Mouse (Mus musculus) midbrain, embryonic 15.5 days (tissue): ENCODE results near the gene Bbs2. TPM values are rescaled to one million over a fixed set of nuclear protein-coding genes. Genes with fewer than 3 reads are reported as not detected.

Experiments used
- ATAC-seq: fragments of 200-750 bp; cut with Nextera tagmentation; replicated peaks from 2 replicates; pipeline ENCODE4 v1.8.0; 2017; ENCODE audit warnings: moderate TSS enrichment
- H3K27ac ChIP-seq: fragments of 300-500 bp; sonication (generic); 2 replicates; pipeline ENCODE4 v1.5.1; 2015; ENCODE audit warnings: mild to moderate bottlenecking, inconsistent platforms
- H3K27me3 ChIP-seq: fragments of 300-500 bp; sonication (generic); replicated peaks from 2 replicates; pipeline ENCODE4 v1.6.1; 2015; ENCODE audit warnings: inconsistent platforms
- H3K36me3 ChIP-seq: fragments of 300-500 bp; sonication (generic); replicated peaks from 2 replicates; pipeline ENCODE4 v1.6.1; 2015; ENCODE audit warnings: inconsistent platforms
- H3K4me1 ChIP-seq: fragments of 300-500 bp; sonication (generic); 2 replicates; pipeline ENCODE4 v1.6.1; 2015; ENCODE audit warnings: inconsistent platforms
- H3K4me2 ChIP-seq: fragments of 300-500 bp; sonication (generic); 2 replicates; pipeline ENCODE4 v1.6.1; 2015; ENCODE audit warnings: inconsistent platforms, mild to moderate bottlenecking, moderate library complexity
- H3K4me3 ChIP-seq: fragments of 300-500 bp; sonication (generic); 2 replicates; pipeline ENCODE4 v1.5.1; 2015; ENCODE audit warnings: mild to moderate bottlenecking, inconsistent platforms
- H3K9ac ChIP-seq: fragments of 300-500 bp; sonication (generic); 2 replicates; pipeline ENCODE4 v1.6.1; 2015; ENCODE audit warnings: mild to moderate bottlenecking, inconsistent platforms
- H3K9me3 ChIP-seq: fragments of 300-500 bp; sonication (generic); 2 replicates; pipeline ENCODE4 v1.6.1; 2016; ENCODE audit warnings: inconsistent platforms
- WGBS: fragments of 180-500 bp; shearing (Covaris S2); methylation state at CpG from one replicate; pipeline ENCODE4 v1.1.7; 2015; ENCODE audit warnings: mixed read lengths; 5-methylcytosine and 5-hydroxymethylcytosine counted together
- polyA plus RNA-seq: library from polyadenylated mRNA; unstranded; fragments of >200 nt; fragmentation: Nextera tagmentation; extraction: Ambion mirVana; gene quantifications from 2 replicates; pipeline ENCODE4 v1.2.1, GENCODE M21; 2015

Bbs2 gene
- polyA plus RNA-seq, 1 experiment from 2014 or later, result 26.9 TPM

DNA sequence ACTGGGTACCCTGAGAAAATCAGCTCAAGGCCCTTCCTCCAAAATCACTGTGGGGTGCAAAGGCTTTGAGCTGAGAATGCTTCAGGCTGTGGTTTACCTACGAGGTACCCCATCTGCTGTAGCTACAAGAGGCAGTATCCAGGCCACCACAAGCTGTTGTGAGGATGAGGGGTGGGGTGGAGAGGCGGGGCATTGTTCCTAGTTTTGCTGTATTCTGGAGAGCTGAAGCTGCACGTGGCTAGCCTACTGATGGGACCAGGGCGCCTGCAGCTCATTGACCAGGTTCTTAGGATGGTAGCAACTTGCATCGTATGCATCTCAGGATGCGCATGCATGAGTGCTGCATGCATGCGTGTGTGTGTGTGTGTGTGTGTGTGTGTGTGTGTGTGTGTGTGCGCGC is 22.9 kb upstream of the Bbs2 start:
- Histone ChIP-seq H3K27ac (no peak overlapping the region), H3K27me3 (no peaks in the 10 kb centered on the region), H3K36me3 (no peaks in the 10 kb centered on the region), H3K9ac (no peak overlapping the region), H3K4me2 (no peak overlapping the region), H3K4me3 (no peak overlapping the region), H3K9me3 (no peaks in the 10 kb centered on the region), H3K4me1 (peaks cover 22% of the 10 kb centered on the region)
- 76% methylated on average over 9 of the region's 9 CpGs for WGBS
- ATAC-seq, result no peak

- peak; percentile 89 for ATAC-seq
- Histone ChIP-seq H3K27me3 (no peaks in the 10 kb centered on the region), H3K9me3 (no peaks in the 10 kb centered on the region), H3K4me1 (peaks cover 22% of the 10 kb centered on the region), H3K4me2 (peak overlapping the region; percentile 20; the same call in 1 of the 2 replicates), H3K27ac (peak overlapping the region; percentile 74), H3K36me3 (no peaks in the 10 kb centered on the region), H3K4me3 (no peak overlapping the region), H3K9ac (0 out of 2 replicates have a peak overlapping the region, but pooled peaks have one; percentile 14)
- 0% methylated on average over 6 of the region's 6 CpGs for WGBS
Measured at GRCm38 (mm10) chr8:94118776-94119430, 20.2 kb upstream of the Bbs2 start.

GRCm38 (mm10) chr8:94113972-94114371 is 15.2 kb upstream of the Bbs2 start:
- H3K9me3 ChIP-seq, result no peaks in the 10 kb centered on the region
- no peak overlapping the region for H3K27ac ChIP-seq
- 85% methylated on average over 2 of the region's 2 CpGs for WGBS
- H3K27me3 ChIP-seq, result no peaks in the 10 kb centered on the region
- H3K9ac ChIP-seq, result no peak overlapping the region
- no peak overlapping the region for H3K4me3 ChIP-seq
- peaks cover 8% of the 10 kb centered on the region for H3K4me1 ChIP-seq
- no peaks in the 10 kb centered on the region for H3K36me3 ChIP-seq
- ATAC-seq, result no peak
- no peak overlapping the region for H3K4me2 ChIP-seq

GRCm38 (mm10) chr8:94113435-94113834 is 14.7 kb upstream of the Bbs2 start:
- Histone ChIP-seq H3K4me2 (no peak overlapping the region), H3K27ac (no peak overlapping the region), H3K4me3 (no peak overlapping the region), H3K9me3 (no peaks in the 10 kb centered on the region), H3K9ac (no peak overlapping the region), H3K36me3 (no peaks in the 10 kb centered on the region), H3K27me3 (no peaks in the 10 kb centered on the region), H3K4me1 (peaks cover 3% of the 10 kb centered on the region)
- WGBS, result 36% methylated on average over 1 of the region's 1 CpGs
- no peak for ATAC-seq

GRCm38 (mm10) chr8:94110526-94111177 is 11.9 kb upstream of the Bbs2 start:
- no peak overlapping the region for H3K9ac ChIP-seq
- no peaks in the 10 kb centered on the region for H3K27me3 ChIP-seq
- H3K27ac ChIP-seq, result no peak overlapping the region
- H3K36me3 ChIP-seq, result no peaks in the 10 kb centered on the region
- H3K9me3 ChIP-seq, result no peaks in the 10 kb centered on the region
- WGBS, result 70% methylated on average over 6 of the region's 6 CpGs
- H3K4me1 ChIP-seq, result no peaks in the 10 kb centered on the region
- no peak for ATAC-seq
- H3K4me2 ChIP-seq, result no peak overlapping the region
- H3K4me3 ChIP-seq, result no peak overlapping the region

DNA sequence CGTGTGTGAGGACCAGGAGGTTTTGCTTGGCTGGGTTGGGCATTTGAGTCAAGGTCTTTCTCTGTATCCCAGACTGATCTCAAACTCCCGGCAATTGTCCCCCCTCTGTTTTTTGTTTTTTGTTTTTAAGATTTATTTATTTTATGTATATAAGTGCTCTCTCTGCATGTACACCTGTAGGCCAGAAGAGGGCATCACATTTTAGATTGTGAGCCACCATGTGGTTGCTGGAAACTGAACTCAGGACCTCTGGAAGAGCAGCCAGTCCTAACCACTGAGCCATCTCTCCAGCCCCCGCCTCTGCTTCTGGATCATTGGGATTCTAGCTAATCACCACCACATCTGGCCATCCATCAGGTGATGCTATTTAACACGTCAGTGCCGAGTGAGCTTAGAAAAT is 11.1 kb upstream of the Bbs2 start:
- Histone ChIP-seq H3K27me3 (no peaks in the 10 kb centered on the region), H3K27ac (no peak overlapping the region), H3K4me1 (no peaks in the 10 kb centered on the region), H3K4me2 (no peak overlapping the region), H3K9ac (no peak overlapping the region), H3K9me3 (no peaks in the 10 kb centered on the region), H3K36me3 (no peaks in the 10 kb centered on the region), H3K4me3 (no peak overlapping the region)
- no peak for ATAC-seq
- 80% methylated on average over 5 of the region's 5 CpGs for WGBS

DNA sequence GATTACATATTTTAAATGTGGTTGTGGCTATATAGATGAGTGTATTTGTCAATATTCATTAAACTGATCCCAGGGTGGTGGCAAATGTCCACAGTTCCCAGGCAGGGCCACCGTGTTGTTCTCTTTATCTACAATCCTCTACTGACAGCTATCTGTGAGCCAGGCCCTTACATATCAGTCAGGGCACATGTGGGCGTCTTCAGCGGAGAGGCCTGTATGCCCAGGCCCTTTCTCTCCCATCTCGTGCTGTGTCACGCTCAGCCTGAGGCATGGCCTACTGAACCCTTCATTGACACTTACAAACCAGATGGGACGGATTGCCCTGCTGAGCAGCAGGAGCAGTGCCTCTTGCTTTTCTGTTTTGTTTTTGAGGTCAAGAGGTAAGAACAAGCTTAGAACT is 10.7 kb upstream of the Bbs2 start:
- Histone ChIP-seq H3K4me2 (no peak overlapping the region), H3K36me3 (no peaks in the 10 kb centered on the region), H3K4me3 (no peak overlapping the region), H3K9ac (no peak overlapping the region), H3K27ac (no peak overlapping the region), H3K9me3 (no peaks in the 10 kb centered on the region), H3K27me3 (no peaks in the 10 kb centered on the region), H3K4me1 (no peaks in the 10 kb centered on the region)
- ATAC-seq, result no peak
- 78% methylated on average over 6 of the region's 6 CpGs for WGBS

- H3K4me2 ChIP-seq, result no peak overlapping the region
- 84% methylated on average over 3 of the region's 3 CpGs for WGBS
- H3K27ac ChIP-seq, result no peak overlapping the region
- no peak overlapping the region for H3K9ac ChIP-seq
- H3K27me3 ChIP-seq, result no peaks in the 10 kb centered on the region
- no peaks in the 10 kb centered on the region for H3K36me3 ChIP-seq
- H3K4me3 ChIP-seq, result no peak overlapping the region
- no peak for ATAC-seq
- no peaks in the 10 kb centered on the region for H3K4me1 ChIP-seq
- no peaks in the 10 kb centered on the region for H3K9me3 ChIP-seq
Measured at GRCm38 (mm10) chr8:94107871-94108270, 9.1 kb upstream of the Bbs2 start.

GRCm38 (mm10) chr8:94104146-94104545 is 5.4 kb upstream of the Bbs2 start:
- 65% methylated on average over 5 of the region's 5 CpGs for WGBS
- no peak overlapping the region for H3K4me2 ChIP-seq
- ATAC-seq, result no peak
- H3K36me3 ChIP-seq, result no peaks in the 10 kb centered on the region
- no peak overlapping the region for H3K9ac ChIP-seq
- peaks cover under 1% of the 10 kb centered on the region for H3K4me1 ChIP-seq
- no peaks in the 10 kb centered on the region for H3K27me3 ChIP-seq
- H3K9me3 ChIP-seq, result no peaks in the 10 kb centered on the region
- H3K4me3 ChIP-seq, result no peak overlapping the region
- no peak overlapping the region for H3K27ac ChIP-seq

GRCm38 (mm10) chr8:94098996-94099395 is 268 bp upstream of the Bbs2 start:
- Histone ChIP-seq H3K27me3 (no peaks in the 10 kb centered on the region), H3K27ac (peak overlapping the region; percentile 98), H3K4me3 (peak overlapping the region; percentile 59), H3K4me2 (peak overlapping the region; percentile 53), H3K9me3 (no peaks in the 10 kb centered on the region), H3K4me1 (peaks cover 17% of the 10 kb centered on the region), H3K9ac (peak overlapping the region; percentile 61), H3K36me3 (no peaks in the 10 kb centered on the region)
- ATAC-seq, result no peak
- WGBS, result 40% methylated on average over 4 of the region's 4 CpGs

- Histone ChIP-seq H3K36me3 (no peaks in the 10 kb centered on the region), H3K4me1 (peaks cover 17% of the 10 kb centered on the region), H3K4me3 (no peak overlapping the region), H3K4me2 (no peak overlapping the region), H3K9me3 (no peaks in the 10 kb centered on the region), H3K9ac (no peak overlapping the region), H3K27me3 (no peaks in the 10 kb centered on the region), H3K27ac (no peak overlapping the region)
- 80% methylated on average over 6 of the region's 6 CpGs for WGBS
- ATAC-seq, result no peak
Measured at GRCm38 (mm10) chr8:94094281-94094680, 4.4 kb downstream of the Bbs2 start.

DNA sequence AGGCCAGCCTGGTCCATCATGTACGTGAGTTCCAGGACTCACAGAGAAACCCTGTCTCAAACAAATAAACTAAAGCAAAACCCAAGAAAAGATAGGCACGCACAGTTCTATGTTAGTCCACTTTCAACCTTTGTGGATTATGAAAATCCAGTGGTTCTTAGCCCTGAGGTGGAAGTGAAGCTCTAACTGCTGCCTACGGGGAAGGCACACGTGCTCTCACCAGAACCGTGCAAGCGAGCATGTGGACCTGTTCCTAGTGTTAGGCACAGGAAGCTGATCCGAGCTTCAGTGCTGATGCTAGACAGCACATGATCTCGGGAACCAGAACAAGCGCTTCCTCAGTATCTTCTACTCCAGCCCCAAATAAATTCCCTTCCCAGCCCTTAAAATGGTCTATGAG is 5.9 kb downstream of the Bbs2 start:
- 86% methylated on average over 9 of the region's 9 CpGs for WGBS
- H3K4me1 ChIP-seq, result peaks cover 12% of the 10 kb centered on the region
- H3K9me3 ChIP-seq, result no peaks in the 10 kb centered on the region
- H3K9ac ChIP-seq, result no peak overlapping the region
- H3K27ac ChIP-seq, result no peak overlapping the region
- H3K4me3 ChIP-seq, result no peak overlapping the region
- H3K4me2 ChIP-seq, result no peak overlapping the region
- no peak for ATAC-seq
- no peaks in the 10 kb centered on the region for H3K27me3 ChIP-seq
- no peaks in the 10 kb centered on the region; the same call in 1 of the 2 replicates for H3K36me3 ChIP-seq

GRCm38 (mm10) chr8:94089715-94090114 is 9.0 kb downstream of the Bbs2 start:
- 52% methylated on average over 6 of the region's 6 CpGs for WGBS
- H3K9ac ChIP-seq, result no peak overlapping the region

More at GRCm38 (mm10) chr8:94089715-94090114, 9.0 kb downstream of the Bbs2 start:
- no peak overlapping the region for H3K4me2 ChIP-seq
- H3K27ac ChIP-seq, result no peak overlapping the region
- H3K4me1 ChIP-seq, result no peaks in the 10 kb centered on the region
- peaks cover 14% of the 10 kb centered on the region for H3K36me3 ChIP-seq
- no peak overlapping the region for H3K4me3 ChIP-seq
- no peaks in the 10 kb centered on the region for H3K9me3 ChIP-seq
- no peak for ATAC-seq
- no peaks in the 10 kb centered on the region for H3K27me3 ChIP-seq
